Mouse (Mus musculus) retina, postnatal 1 day (tissue): ENCODE results near the gene Ctso.

Experiments
- DNase-seq: peaks from one replicate; pipeline ENCODE4 v3.0.0-alpha.2; 2012

Gene Ctso

DNA sequence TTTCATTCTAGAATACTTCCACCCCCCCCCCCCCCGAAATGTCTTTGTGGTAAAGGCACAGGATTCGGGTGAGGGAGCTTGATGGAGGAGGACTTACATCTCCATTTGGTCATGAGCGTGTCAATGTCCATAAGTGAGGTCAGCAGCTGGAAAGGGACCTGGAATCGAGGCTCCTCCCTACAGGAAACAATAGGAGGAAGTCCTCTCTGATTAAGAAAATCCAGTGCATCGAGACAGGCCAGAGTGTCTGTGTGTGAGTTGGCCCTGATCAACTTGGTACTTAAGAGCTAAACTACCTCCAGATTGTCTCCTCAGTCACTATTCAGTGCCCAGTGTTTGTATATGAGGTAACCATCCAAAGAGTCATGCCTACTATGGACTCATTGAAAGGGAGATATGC lies 28.9 kb downstream of the Ctso start:
- no peak for DNase-seq

- no peak for DNase-seq
Observed at GRCm38 (mm10) chr3:81963768-81964167, 31.4 kb downstream of the Ctso start.

- no peak for DNase-seq
Observed at GRCm38 (mm10) chr3:81964596-81964995, 32.2 kb downstream of the Ctso start.

- DNase-seq = no peak
Observed at GRCm38 (mm10) chr3:81975607-81976006, 43.2 kb downstream of the Ctso start.

- no peak for DNase-seq
Observed at GRCm38 (mm10) chr3:81976102-81976501, 43.7 kb downstream of the Ctso start, which contains the start of gene Tdo2. Gene Tdo2, minus strand, starts transcription at chr3:81976202.

GRCm38 (mm10) chr3:81981576-81981975 lies 49.2 kb downstream of the Ctso start:
- no peak for DNase-seq

DNA sequence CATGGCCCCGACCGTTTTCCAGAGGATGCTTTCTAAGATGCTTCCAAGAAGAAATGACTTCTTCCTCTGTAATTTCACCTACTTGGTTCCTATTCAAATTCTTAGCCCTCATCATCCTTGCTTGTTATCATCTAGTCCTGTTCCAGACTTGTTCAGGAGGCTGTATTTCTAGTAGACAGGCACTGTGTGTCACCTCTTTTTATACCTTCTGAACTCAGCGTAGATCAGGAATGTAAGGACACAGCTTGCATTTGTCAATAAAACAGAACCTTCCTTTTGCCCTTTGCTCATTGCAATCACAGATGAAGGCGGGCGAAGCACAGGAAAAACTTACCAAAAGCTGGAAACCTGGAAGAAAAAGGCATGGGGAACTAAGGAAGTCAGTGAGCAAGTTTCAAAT lies 49.6 kb downstream of the Ctso start, which contains the start of gene Asic5:
Asic5 (plus strand) TSS at position 301 of the 400 bp plus-strand sequence.
- DNase-seq = no peak

DNA sequence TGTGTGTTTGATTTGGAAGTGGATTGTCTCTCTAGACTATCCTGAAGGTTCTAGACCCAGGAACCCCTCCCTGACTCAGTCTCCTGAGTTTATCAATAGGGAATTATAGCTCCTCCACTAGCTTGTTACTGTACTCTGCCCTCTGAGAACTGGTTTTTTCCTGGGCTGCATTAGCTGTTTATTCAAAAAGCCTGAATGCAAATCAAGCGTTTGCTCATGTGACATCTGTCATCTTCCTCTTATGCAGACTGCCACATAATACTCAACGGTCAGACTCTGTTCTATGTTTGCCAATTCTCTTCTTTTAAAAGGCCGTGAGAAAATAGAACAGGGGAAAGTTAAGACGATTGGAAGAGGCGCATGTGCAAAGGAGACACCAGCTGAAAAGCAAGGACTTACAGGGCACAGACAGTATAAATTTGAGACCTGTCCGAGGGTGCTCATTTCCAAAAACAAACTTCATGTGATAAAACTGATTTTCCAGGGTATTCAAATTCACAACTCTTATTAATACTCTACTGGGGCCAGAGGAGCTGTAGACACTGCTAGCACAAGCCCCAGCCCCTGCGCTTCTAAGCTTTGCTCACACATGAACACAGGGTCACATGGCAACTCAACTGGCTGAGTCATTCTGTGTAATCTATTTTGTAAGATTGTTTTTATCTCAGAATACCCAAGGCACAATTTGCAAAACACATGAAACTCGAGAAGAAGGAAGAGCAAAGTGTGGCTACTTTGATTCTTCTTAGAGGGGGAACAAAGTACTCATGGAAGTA lies 50.9 kb downstream of the Ctso start:
- DNase-seq = no peak

GRCm38 (mm10) chr3:81985100-81985499 lies 52.7 kb downstream of the Ctso start:
- no peak for DNase-seq

- no peak for DNase-seq
Observed at GRCm38 (mm10) chr3:81986103-81986502, 53.7 kb downstream of the Ctso start.

GRCm38 (mm10) chr3:81987628-81988027 lies 55.2 kb downstream of the Ctso start:
- no peak for DNase-seq

- DNase-seq = no peak
Observed at GRCm38 (mm10) chr3:81989692-81990141, 57.3 kb downstream of the Ctso start.

GRCm38 (mm10) chr3:81990531-81990930 lies 58.1 kb downstream of the Ctso start:
- no peak for DNase-seq

GRCm38 (mm10) chr3:81995371-81995770 lies 63.0 kb downstream of the Ctso start:
- DNase-seq = no peak

- peak; percentile 63 for DNase-seq
Observed at GRCm38 (mm10) chr3:81995988-81996387, 63.6 kb downstream of the Ctso start.
